Mouse (Mus musculus): ENCODE results near the gene Gm28308. TPM values are rescaled to one million over a fixed set of nuclear protein-coding genes. Genes with fewer than 3 reads are reported as not detected.

Gene Gm28308
- total and polyA plus RNA-seq, 3 experiments, result not detected

- no peaks in the 10 kb centered on the region for H3K79me2 ChIP-seq (replicated peaks; ENCODE audit: control insufficient read depth, extremely low read depth, insufficient read depth, poor library complexity, severe bottlenecking)
- dilution Hi-C loops (cut with MboI; ENCODE audit: extremely low pct_ligation_motif_present, extremely low pct_unique_long_range_greater_than_20kb, low sequenced_read_pairs), result no loop called here
- no peaks in the 10 kb centered on the region for H3K9me3 ChIP-seq (replicated peaks; ENCODE audit: low read length)
Measured at GRCm38 (mm10) chr6:52138576-52138975, 74.6 kb downstream of the Gm28308 start.

GRCm38 (mm10) chr6:52137841-52138535 is 75.2 kb downstream of the Gm28308 start:
- Histone ChIP-seq H3K79me2 (replicated peaks; ENCODE audit: control insufficient read depth, extremely low read depth, insufficient read depth, poor library complexity, severe bottlenecking) (no peaks in the 10 kb centered on the region), H3K4me3 (replicated peaks in 1 of 3; ENCODE audit: low read depth in 2 of 3, low read length in 2 of 3, poor library complexity in 1 of 3) (no peak overlapping the region), H3K36me3 (replicated peaks in 1 of 2; ENCODE audit: control insufficient read depth in 1 of 2, insufficient read depth in 1 of 2, low read length in 1 of 2) (no peaks in the 10 kb centered on the region), H3K4me1 (ENCODE audit: control insufficient read depth in 1 of 2, insufficient read depth in 2 of 2) (no peaks in the 10 kb centered on the region), H3K4me2 (ENCODE audit: insufficient read depth, low read depth, poor library complexity, severe bottlenecking) (no peak overlapping the region), H3K9ac (ENCODE audit: insufficient read depth, low read depth) (no peak overlapping the region), H3K9me3 (replicated peaks; ENCODE audit: low read length) (no peaks in the 10 kb centered on the region), H3K27ac (ENCODE audit: insufficient read depth, low read depth) (no peak overlapping the region), H3K27me3 (replicated peaks) (no peaks in the 10 kb centered on the region)
- in situ Hi-C loops (cut with MboI; ENCODE audit: low pct_ligation_motif_present, low pct_unique_long_range_greater_than_20kb, low sequenced_read_pairs) (no loop called here), dilution Hi-C loops (cut with MboI; ENCODE audit: extremely low pct_ligation_motif_present, extremely low pct_unique_long_range_greater_than_20kb, low sequenced_read_pairs) (no loop called here)
- DNase-seq (ENCODE audit: extremely low read depth), result no peak
- TF ChIP-seq ZKSCAN1 (IDR thresholded peaks at IDR 0.05; ENCODE audit: borderline replicate concordance, low read depth, low read length), result no peak
- no peak for TF ChIP-seq ZNF384 (IDR thresholded peaks at IDR 0.05; ENCODE audit: low read depth, low read length)
- TF ChIP-seq CHD2 (IDR thresholded peaks at IDR 0.05; ENCODE audit: low read length), result no peak
- TF ChIP-seq IRF4 (IDR thresholded peaks at IDR 0.05; ENCODE audit: low read depth, low read length), result no peak
- no peak for TF ChIP-seq NELFE (IDR thresholded peaks at IDR 0.05; ENCODE audit: low read depth, low read length)
- no peak for TF ChIP-seq MXI1 (IDR thresholded peaks at IDR 0.05; ENCODE audit: low read depth, low read length)
- no peak for TF ChIP-seq CHD1 (IDR thresholded peaks at IDR 0.05; ENCODE audit: low read depth, low read length)
- no peak for TF ChIP-seq MAX (IDR thresholded peaks at IDR 0.05; ENCODE audit: low read length)
- no peak for TF ChIP-seq UBTF (IDR thresholded peaks at IDR 0.05; ENCODE audit: low read depth, low read length)
- TF ChIP-seq TBP (conservative IDR thresholded peaks at IDR 0.05; ENCODE audit: low read depth, low read length), result no peak
- no peak for TF ChIP-seq JUND (conservative IDR thresholded peaks at IDR 0.05; ENCODE audit: low read depth, low read length)
- TF ChIP-seq E2F4 (IDR thresholded peaks at IDR 0.05; ENCODE audit: insufficient replicate concordance, low read depth, low read length), result no peak
- TF ChIP-seq BHLHE40 (IDR thresholded peaks at IDR 0.05; ENCODE audit: low read depth, low read length), result no peak
- no peak for TF ChIP-seq KAT2A (IDR thresholded peaks at IDR 0.05; ENCODE audit: insufficient replicate concordance, low read length)
- TF ChIP-seq PAX5 (IDR thresholded peaks at IDR 0.05; ENCODE audit: low read length), result no peak
- TF ChIP-seq POLR2AphosphoS2 (IDR thresholded peaks at IDR 0.05; ENCODE audit: low read depth, low read length), result no peak
- TF ChIP-seq USF2 (conservative IDR thresholded peaks at IDR 0.05; ENCODE audit: low read depth, low read length), result no peak
- no peak for TF ChIP-seq RCOR1 (conservative IDR thresholded peaks at IDR 0.05; ENCODE audit: low read depth, low read length)

More at GRCm38 (mm10) chr6:52138576-52138975, 74.6 kb downstream of the Gm28308 start:
- no peak for DNase-seq (ENCODE audit: extremely low read depth)
- H3K4me1 ChIP-seq (ENCODE audit: control insufficient read depth in 1 of 2, insufficient read depth in 2 of 2), result no peaks in the 10 kb centered on the region
- in situ Hi-C loops (cut with MboI; ENCODE audit: low pct_ligation_motif_present, low pct_unique_long_range_greater_than_20kb, low sequenced_read_pairs), result no loop called here
- H3K9ac ChIP-seq (ENCODE audit: insufficient read depth, low read depth), result no peak overlapping the region
- H3K27ac ChIP-seq (ENCODE audit: insufficient read depth, low read depth), result no peak overlapping the region
- no peak for TF ChIP-seq MYC (IDR thresholded peaks at IDR 0.05; ENCODE audit: low read depth, low read length)
- TF ChIP-seq MXI1 (IDR thresholded peaks at IDR 0.05; ENCODE audit: low read depth, low read length), result no peak
- H3K27me3 ChIP-seq (replicated peaks), result no peaks in the 10 kb centered on the region
- H3K36me3 ChIP-seq (replicated peaks in 1 of 2; ENCODE audit: control insufficient read depth in 1 of 2, insufficient read depth in 1 of 2, low read length in 1 of 2), result no peaks in the 10 kb centered on the region
- no peak overlapping the region for H3K4me3 ChIP-seq (replicated peaks in 1 of 3; ENCODE audit: low read depth in 2 of 3, low read length in 2 of 3, poor library complexity in 1 of 3)
- H3K4me2 ChIP-seq (ENCODE audit: insufficient read depth, low read depth, poor library complexity, severe bottlenecking), result no peak overlapping the region
